Mouse (Mus musculus) A20 (cell line): ENCODE measurements around the gene Hhipl1.

ENCODE experiments used
- DNase-seq: peaks from one replicate; pipeline ENCODE4 v3.0.0-alpha.2; 2011; ENCODE audit warnings: low read depth, low spot score

Gene Hhipl1

GRCm38 (mm10) chr12:108355271-108355670 is 49.2 kb downstream of the Hhipl1 start:
- peak; percentile 8 for DNase-seq

- DNase-seq = no peak
These were observed 49.9 kb downstream of the Hhipl1 start for GRCm38 (mm10) chr12:108355986-108356385.

GRCm38 (mm10) chr12:108363796-108364195 is 57.7 kb downstream of the Hhipl1 start:
- DNase-seq = peak; percentile 56

- no peak for DNase-seq
These were observed 59.3 kb downstream of the Hhipl1 start for GRCm38 (mm10) chr12:108365340-108365739.

- DNase-seq = no peak
These were observed 59.8 kb downstream of the Hhipl1 start for GRCm38 (mm10) chr12:108365868-108366267.

- DNase-seq = no peak
These were observed 61.8 kb downstream of the Hhipl1 start for GRCm38 (mm10) chr12:108367909-108368308.

GRCm38 (mm10) chr12:108368921-108369320 is 62.9 kb downstream of the Hhipl1 start:
- DNase-seq = no peak

- DNase-seq = no peak
These were observed 64.7 kb downstream of the Hhipl1 start, which contains the start of gene Eml1 for GRCm38 (mm10) chr12:108370596-108371428. TSS of gene Eml1 (plus strand) at chr12:108370957.

GRCm38 (mm10) chr12:108371429-108371765 is 65.3 kb downstream of the Hhipl1 start:
- DNase-seq = no peak

- DNase-seq = no peak
These were observed 66.2 kb downstream of the Hhipl1 start for GRCm38 (mm10) chr12:108372241-108372640.

GRCm38 (mm10) chr12:108373611-108374010 is 67.5 kb downstream of the Hhipl1 start:
- DNase-seq = no peak

- no peak for DNase-seq
These were observed 68.6 kb downstream of the Hhipl1 start for GRCm38 (mm10) chr12:108374689-108375088.

GRCm38 (mm10) chr12:108378379-108379133 is 72.5 kb downstream of the Hhipl1 start:
- DNase-seq = no peak
